Mouse (Mus musculus) heart, embryonic 15.5 days (tissue): ENCODE data around the gene 1700029I15Rik. TPM values are rescaled to one million over a fixed set of nuclear protein-coding genes. Genes with fewer than 3 reads are reported as not detected.

ENCODE experiments used
- ATAC-seq: fragments of 200-750 bp; cut with Nextera tagmentation; replicated peaks from 2 replicates; pipeline ENCODE4 v1.8.0; 2017; ENCODE audit warnings: low read depth, moderate TSS enrichment; ENCODE audit not compliant: insufficient number of reproducible peaks, insufficient read depth, low FRiP score
- H3K27ac ChIP-seq: fragments of 300-500 bp; sonication (generic); 2 replicates; pipeline ENCODE4 v1.5.1; 2015; ENCODE audit warnings: mild to moderate bottlenecking, inconsistent platforms
- H3K27me3 ChIP-seq: fragments of 300-500 bp; sonication (generic); 2 replicates; pipeline ENCODE4 v1.6.1; 2015; ENCODE audit warnings: inconsistent platforms
- H3K36me3 ChIP-seq: fragments of 300-500 bp; sonication (generic); 2 replicates; pipeline ENCODE4 v1.6.1; 2015; ENCODE audit warnings: mild to moderate bottlenecking, inconsistent platforms
- H3K4me1 ChIP-seq: fragments of 300-500 bp; sonication (generic); replicated peaks from 2 replicates; pipeline ENCODE4 v1.6.1; 2015; ENCODE audit warnings: inconsistent platforms
- H3K4me2 ChIP-seq: fragments of 300-500 bp; sonication (generic); 2 replicates; pipeline ENCODE4 v1.6.1; 2015; ENCODE audit warnings: inconsistent platforms, mild to moderate bottlenecking, moderate library complexity
- H3K4me3 ChIP-seq: fragments of 300-500 bp; sonication (generic); 2 replicates; pipeline ENCODE4 v1.5.1; 2015; ENCODE audit warnings: mild to moderate bottlenecking, inconsistent platforms
- H3K9ac ChIP-seq: fragments of 300-500 bp; sonication (generic); 2 replicates; pipeline ENCODE4 v1.6.1; 2015; ENCODE audit warnings: mild to moderate bottlenecking, inconsistent platforms
- H3K9me3 ChIP-seq: fragments of 300-500 bp; sonication (generic); replicated peaks from 2 replicates; pipeline ENCODE4 v1.6.1; 2016; ENCODE audit warnings: inconsistent platforms
- WGBS: fragments of 180-500 bp; shearing (Covaris S2); methylation state at CpG from one replicate; pipeline ENCODE4 v1.1.7; 2015; ENCODE audit warnings: mixed read lengths; 5-methylcytosine and 5-hydroxymethylcytosine counted together
- polyA plus RNA-seq: library from polyadenylated mRNA; unstranded; fragments of >200 nt; fragmentation: Nextera tagmentation; extraction: Ambion mirVana; gene quantifications from 2 replicates; pipeline ENCODE4 v1.2.1, GENCODE M21; 2015

The 1700029I15Rik gene
- polyA plus RNA-seq, 1 experiment from 2014 or later = 1.2 TPM

- no peak overlapping the region for H3K4me2 ChIP-seq
- no peaks in the 10 kb centered on the region for H3K9me3 ChIP-seq
- H3K4me3 ChIP-seq = no peak overlapping the region
- H3K36me3 ChIP-seq = peaks cover 34% of the 10 kb centered on the region
- no peak overlapping the region for H3K9ac ChIP-seq
- no peak for ATAC-seq
- no peaks in the 10 kb centered on the region for H3K27me3 ChIP-seq
- H3K4me1 ChIP-seq = no peaks in the 10 kb centered on the region; the same call in 1 of the 2 replicates
- no peak overlapping the region for H3K27ac ChIP-seq
- 89% methylated on average over 6 of the region's 6 CpGs for WGBS
These were observed 19.6 kb upstream of the 1700029I15Rik start for GRCm38 (mm10) chr2:92362571-92363228.

GRCm38 (mm10) chr2:92364086-92364485 is 18.3 kb upstream of the 1700029I15Rik start:
- Histone ChIP-seq H3K27me3 (peaks cover 11% of the 10 kb centered on the region), H3K9ac (no peak overlapping the region), H3K4me3 (no peak overlapping the region), H3K9me3 (no peaks in the 10 kb centered on the region), H3K4me2 (no peak overlapping the region), H3K36me3 (peaks cover 26% of the 10 kb centered on the region), H3K27ac (no peak overlapping the region), H3K4me1 (no peaks in the 10 kb centered on the region; the same call in 1 of the 2 replicates)
- no peak for ATAC-seq
- 87% methylated on average over 4 of the region's 4 CpGs for WGBS

- no peak for ATAC-seq
- peaks cover 12% of the 10 kb centered on the region for H3K36me3 ChIP-seq
- no peak overlapping the region for H3K4me3 ChIP-seq
- no peaks in the 10 kb centered on the region for H3K9me3 ChIP-seq
- no peak overlapping the region for H3K27ac ChIP-seq
- H3K4me2 ChIP-seq = no peak overlapping the region
- H3K27me3 ChIP-seq = peaks cover 26% of the 10 kb centered on the region
- peaks cover 5% of the 10 kb centered on the region for H3K4me1 ChIP-seq
- no peak overlapping the region for H3K9ac ChIP-seq
- WGBS = 86% methylated on average over 10 of the region's 10 CpGs
These were observed 16.8 kb upstream of the 1700029I15Rik start for GRCm38 (mm10) chr2:92365568-92365967.

GRCm38 (mm10) chr2:92367383-92368029 is 14.8 kb upstream of the 1700029I15Rik start:
- Histone ChIP-seq H3K4me1 (peaks cover 15% of the 10 kb centered on the region), H3K36me3 (peaks cover 11% of the 10 kb centered on the region; the same call in 1 of the 2 replicates), H3K4me2 (no peak overlapping the region), H3K27me3 (peaks cover 45% of the 10 kb centered on the region), H3K4me3 (no peak overlapping the region), H3K9me3 (no peaks in the 10 kb centered on the region), H3K27ac (no peak overlapping the region), H3K9ac (no peak overlapping the region)
- 28% methylated on average over 20 of the region's 20 CpGs for WGBS
- no peak for ATAC-seq

- no peak for ATAC-seq
- Histone ChIP-seq H3K9ac (peak overlapping the region; percentile 8; the same call in 1 of the 2 replicates), H3K4me2 (peak overlapping the region; percentile 75), H3K27me3 (peaks cover 56% of the 10 kb centered on the region), H3K4me3 (peak overlapping the region; percentile 44), H3K4me1 (peaks cover 26% of the 10 kb centered on the region), H3K36me3 (no peaks in the 10 kb centered on the region), H3K9me3 (no peaks in the 10 kb centered on the region), H3K27ac (no peak overlapping the region)
- 10% methylated on average over 19 of the region's 19 CpGs for WGBS
These were observed 12.0 kb upstream of the 1700029I15Rik start for GRCm38 (mm10) chr2:92370375-92370774.

- peaks cover 56% of the 10 kb centered on the region for H3K27me3 ChIP-seq
- H3K9me3 ChIP-seq = no peaks in the 10 kb centered on the region
- no peaks in the 10 kb centered on the region for H3K36me3 ChIP-seq
- peaks cover 32% of the 10 kb centered on the region for H3K4me1 ChIP-seq
- ATAC-seq = no peak
- peak overlapping the region; percentile 8; the same call in 1 of the 2 replicates for H3K9ac ChIP-seq
- 5% methylated on average over 44 of the region's 45 CpGs for WGBS
- peak overlapping the region; percentile 3; the same call in 1 of the 2 replicates for H3K27ac ChIP-seq
- H3K4me2 ChIP-seq = peak overlapping the region; percentile 75
- peak overlapping the region; percentile 44 for H3K4me3 ChIP-seq
These were observed 11.2 kb upstream of the 1700029I15Rik start for GRCm38 (mm10) chr2:92370821-92371805.

- Histone ChIP-seq H3K4me1 (peaks cover 36% of the 10 kb centered on the region), H3K4me2 (no peak overlapping the region), H3K9ac (no peak overlapping the region), H3K4me3 (no peak overlapping the region), H3K9me3 (no peaks in the 10 kb centered on the region), H3K27ac (peak overlapping the region; percentile 48; the same call in 1 of the 2 replicates), H3K27me3 (peaks cover 56% of the 10 kb centered on the region), H3K36me3 (no peaks in the 10 kb centered on the region)
- ATAC-seq = no peak
- WGBS = 38% methylated on average over 10 of the region's 10 CpGs
These were observed 10.2 kb upstream of the 1700029I15Rik start for GRCm38 (mm10) chr2:92371971-92372690.

GRCm38 (mm10) chr2:92372767-92373436 is 9.4 kb upstream of the 1700029I15Rik start:
- H3K27me3 ChIP-seq = peaks cover 55% of the 10 kb centered on the region
- H3K4me1 ChIP-seq = peaks cover 36% of the 10 kb centered on the region
- no peaks in the 10 kb centered on the region for H3K9me3 ChIP-seq
- no peak overlapping the region for H3K4me3 ChIP-seq
- H3K4me2 ChIP-seq = no peak overlapping the region
- ATAC-seq = no peak
- H3K9ac ChIP-seq = no peak overlapping the region
- 60% methylated on average over 9 of the region's 9 CpGs for WGBS
- H3K27ac ChIP-seq = peak overlapping the region; percentile 48; the same call in 1 of the 2 replicates
- H3K36me3 ChIP-seq = 0 out of 2 replicates have a peak, but pooled peaks cover 2% of the 10 kb centered on the region

- Histone ChIP-seq H3K4me3 (no peak overlapping the region), H3K27ac (peak overlapping the region; percentile 48; the same call in 1 of the 2 replicates), H3K9me3 (no peaks in the 10 kb centered on the region), H3K4me1 (peaks cover 36% of the 10 kb centered on the region), H3K27me3 (peaks cover 51% of the 10 kb centered on the region), H3K9ac (no peak overlapping the region), H3K36me3 (0 out of 2 replicates have a peak, but pooled peaks cover 7% of the 10 kb centered on the region), H3K4me2 (no peak overlapping the region; the same call in 1 of the 2 replicates)
- ATAC-seq = no peak
- 76% methylated on average over 11 of the region's 11 CpGs for WGBS
These were observed 8.9 kb upstream of the 1700029I15Rik start for GRCm38 (mm10) chr2:92373437-92373813.

- H3K36me3 ChIP-seq = peaks cover 13% of the 10 kb centered on the region
- ATAC-seq = no peak
- 2% methylated on average over 16 of the region's 16 CpGs for whole genome bisulfite sequencing
- peak within 1 kb of the TSS; percentile 85 for H3K4me2 ChIP-seq
- no peaks in the 10 kb centered on the region for H3K9me3 ChIP-seq
- H3K27ac ChIP-seq = peak within 1 kb of the TSS; percentile 84
- H3K4me1 ChIP-seq = peaks cover 36% of the 10 kb centered on the region
- H3K4me3 ChIP-seq = peak within 1 kb of the TSS; percentile 75
- H3K9ac ChIP-seq = peak within 1 kb of the TSS; percentile 73
- peaks cover 40% of the 10 kb centered on the region for H3K27me3 ChIP-seq
These were observed 7.8 kb upstream of the 1700029I15Rik start, which contains the start of the genes Pex16 and Large2 for GRCm38 (mm10) chr2:92374514-92374913. Gene Pex16 (plus strand): TSS chr2:92374676. Gene Large2 (minus strand): TSS chr2:92374869.
